In genomic region chr4:128304049-128304448, GRCm38 (mm10) we compare ENCODE assay signal across 29 mouse cellular contexts. TPM values are rescaled to one million over a fixed set of nuclear protein-coding genes. Genes with fewer than 3 reads are reported as not detected.
A peak's percentile ranks its signal among the peaks of the same experiment; 100 is the strongest.
DNase-seq lines count a peak whose midpoint lies in the region; ATAC-seq lines count a peak whose summit lies in the region.
"Had no signal": no experiment of that assay in that cellular context is flagged by ENCODE, and none has a peak within 500 bp of the region (broad histone marks: within the 10 kb centered on the region; RNA-seq: fewer than 3 reads in every experiment).

No protein-coding gene starts in this region.

- H3K36me3 ChIP-seq in limb, embryonic 10.5 days = no peaks in the 10 kb centered on the region
- H3K36me3 ChIP-seq: embryonic facial prominence, embryonic 10.5 days; liver, embryonic 12.5 days had no signal

- peak; percentile 44 for DNase-seq in layer of hippocampus, adult 11-12 months (ENCODE audit: low spot score)
- no peak for DNase-seq in layer of hippocampus, adult 9-10 months (ENCODE audit: low spot score)
- peak; percentile 43 for DNase-seq in left cerebral cortex, adult 11 months (ENCODE audit: low spot score)
- peak; percentile 19 for DNase-seq in left cerebral cortex, postnatal 4 days
- peak; percentile 81 for DNase-seq in telencephalon, adult 2 months (ENCODE audit: low read depth, low spot score)
- DNase-seq in heart, postnatal 14 days = no peak
- no peak for DNase-seq in limb, embryonic 10.5 days (ENCODE audit: low spot score)
- DNase-seq: gastrocnemius, postnatal 25 days; lung, embryonic 14.5 days; lung, postnatal 4 days; spleen, adult 18-20 months had no signal

- no peak for ATAC-seq in megakaryocyte-erythroid progenitor cell, adult 5-6 weeks (replicated peaks; ENCODE audit: low FRiP score, low TSS enrichment, poor library complexity, severe bottlenecking)
- ATAC-seq: activated CD4-positive, CD25-positive, alpha-beta regulatory T cell, adult 4 months; forebrain, embryonic 16.5 days; intestine, embryonic 16.5 days; liver, embryonic 12.5 days; Patski had no signal

- no peaks in the 10 kb centered on the region for H3K27me3 ChIP-seq in limb, embryonic 10.5 days (ENCODE audit: low read depth, poor library complexity, severe bottlenecking)
- H3K27me3 ChIP-seq: hindbrain, embryonic 13.5 days; liver, embryonic 12.5 days; neural tube, embryonic 13.5 days; Patski had no signal

- H3K27ac ChIP-seq in limb, embryonic 10.5 days = no peak overlapping the region
- H3K27ac ChIP-seq: embryonic facial prominence, embryonic 10.5 days; hindbrain, embryonic 13.5 days; liver, embryonic 12.5 days; neural tube, embryonic 13.5 days had no signal

- WGBS in limb, embryonic 10.5 days = 87% methylated on average over 8 of the region's 8 CpGs

- H3K4me3 ChIP-seq in limb, embryonic 10.5 days = no peak overlapping the region
- H3K4me3 ChIP-seq: embryonic facial prominence, embryonic 10.5 days; erythroblast, embryonic 14.5 days; hindbrain, embryonic 13.5 days; liver, embryonic 12.5 days; neural tube, embryonic 13.5 days had no signal

- intact Hi-C loops in left cerebral cortex, postnatal 4 days (cut with DNase I) = no loop called here
- intact Hi-C loops in heart, postnatal 14 days (cut with DNase I) = no loop called here

- no peaks in the 10 kb centered on the region for H3K9me3 ChIP-seq in limb, embryonic 10.5 days (replicated peaks)
- H3K9me3 ChIP-seq: embryonic facial prominence, embryonic 10.5 days; hindbrain, embryonic 13.5 days; neural tube, embryonic 13.5 days had no signal

- H3K4me1 ChIP-seq in limb, embryonic 10.5 days = no peaks in the 10 kb centered on the region
- H3K4me1 ChIP-seq: embryonic facial prominence, embryonic 10.5 days; hindbrain, embryonic 13.5 days; liver, embryonic 12.5 days; neural tube, embryonic 13.5 days had no signal

RNA-seq across cellular contexts. Expression of gene Hmgb4, which starts 43.3 kb away (rescaled TPM):
- not detected for total RNA-seq in left cerebral cortex, postnatal 4 days (2021)
- total RNA-seq in heart, postnatal 14 days (2021) = not detected
- polyA plus RNA-seq in limb, embryonic 10.5 days (2016; fragmentation: Nextera tagmentation; extraction: Ambion mirVana) = not detected in 2 replicates
- not detected in 2 replicates for total RNA-seq in megakaryocyte-erythroid progenitor cell, adult 5-6 weeks (2014; fragmentation: Nextera tagmentation)
- total RNA-seq in megakaryocyte-erythroid progenitor cell, adult 5-6 weeks (2017) = not detected in 2 replicates
- total RNA-seq: adrenal gland, postnatal 4 days; gastrocnemius, postnatal 25 days; heart, adult 8-10 months; left cerebral cortex, adult 8-10 months had no signal
- polyA plus RNA-seq: activated CD4-positive, CD25-positive, alpha-beta regulatory T cell, adult 4 months; C2C12; embryonic facial prominence, embryonic 10.5 days; erythroblast, embryonic 14.5 days; forebrain, embryonic 16.5 days; heart, postnatal 0 days; hindbrain, embryonic 13.5 days; intestine, embryonic 16.5 days; kidney, embryonic 16.5 days; liver, embryonic 12.5 days; lung, embryonic 14.5 days; midbrain, embryonic 11.5 days; neural tube, embryonic 13.5 days; Patski; stomach, embryonic 14.5 days had no signal

Comparison
In these comparisons a context has a peak if more than half of its experiments do, and no peak if none do; other contexts are left out.
1. DNase-seq: peak in layer of hippocampus, adult 11-12 months (single experiment), left cerebral cortex, adult 11 months (single experiment), left cerebral cortex, postnatal 4 days (single experiment) and telencephalon, adult 2 months (single experiment); none in layer of hippocampus, adult 9-10 months (single experiment), heart, postnatal 14 days (0 of 2) and limb, embryonic 10.5 days (single experiment).